Mouse (Mus musculus) MEL (cell line): ENCODE data around the gene Inpp4b. TPM values are rescaled to one million over a fixed set of nuclear protein-coding genes. Genes with fewer than 3 reads are reported as not detected.

Experiments
- DNase-seq: peaks from one replicate; pipeline ENCODE4 v3.0.0; 2011; ENCODE audit warnings: low read depth, low spot score
- H3K27ac ChIP-seq: 2 replicates; pipeline ENCODE4 v1.5.1; 2012; ENCODE audit warnings: low read depth, mild to moderate bottlenecking, control low read depth, low read length, moderate library complexity; ENCODE audit not compliant: control insufficient read depth
- H3K27me3 ChIP-seq, 2 experiments: fragments of 150-350 bp in 1 of 2; sonication (generic) in 1 of 2; 2 replicates each; pipeline ENCODE4 v1.6.1; 2012; ENCODE audit warnings: low read length in 2 of 2, mild to moderate bottlenecking in 2 of 2, improper control_type of control experiment in 1 of 2, moderate library complexity in 1 of 2; ENCODE audit not compliant: insufficient read depth in 2 of 2, control insufficient read depth in 1 of 2
- H3K36me3 ChIP-seq, 2 experiments: 2 replicates each; pipeline ENCODE4 v1.6.1; 2012 to 2014; ENCODE audit warnings: low read length in 2 of 2, improper control_type of control experiment in 1 of 2, inconsistent platforms in 1 of 2, mild to moderate bottlenecking in 1 of 2; ENCODE audit not compliant: insufficient read depth in 2 of 2, control insufficient read depth in 1 of 2
- H3K4me1 ChIP-seq, 2 experiments: fragments of 150-350 bp in 1 of 2; sonication (generic) in 1 of 2; 2 replicates each; pipeline ENCODE4 v1.6.1; 2012; ENCODE audit warnings: low read length in 2 of 2, improper control_type of control experiment in 1 of 2, mild to moderate bottlenecking in 1 of 2; ENCODE audit not compliant: insufficient read depth in 2 of 2, control insufficient read depth in 1 of 2
- H3K4me3 ChIP-seq, 2 experiments: fragments of 150-350 bp in 1 of 2; sonication (generic) in 1 of 2; 2 replicates each; pipeline ENCODE4 v1.5.1; 2012; ENCODE audit warnings: low read depth in 2 of 2, low read length in 2 of 2, mild to moderate bottlenecking in 2 of 2, moderate library complexity in 2 of 2, control low read depth in 1 of 2, improper control_type of control experiment in 1 of 2; ENCODE audit not compliant: control insufficient read depth in 1 of 2, insufficient read depth in 1 of 2
- H3K79me2 ChIP-seq: 2 replicates; pipeline ENCODE4 v1.6.1; 2012; ENCODE audit warnings: mild to moderate bottlenecking, low read length, moderate library complexity; ENCODE audit not compliant: control insufficient read depth, poor library complexity, insufficient read depth
- H3K9ac ChIP-seq: 2 replicates; pipeline ENCODE4 v1.6.1; 2012; ENCODE audit warnings: low read depth, mild to moderate bottlenecking, control low read depth, low read length, moderate library complexity; ENCODE audit not compliant: control insufficient read depth, poor library complexity, severe bottlenecking
- H3K9me3 ChIP-seq: fragments of 150-350 bp; sonication (generic); replicated peaks from 2 replicates; pipeline ENCODE4 v1.6.1; 2012; ENCODE audit warnings: mild to moderate bottlenecking, low read length, improper control_type of control experiment, moderate library complexity; ENCODE audit not compliant: insufficient read depth
- BHLHE40 ChIP-seq: IDR thresholded peaks from 2 replicates; pipeline ENCODE4 v1.6.1; 2012; ENCODE audit warnings: low read depth, mild to moderate bottlenecking, inconsistent platforms, low read length, improper control_type of control experiment, borderline replicate concordance
- E2F4 ChIP-seq: IDR thresholded peaks from 2 replicates; pipeline ENCODE4 v1.6.1; 2011; ENCODE audit warnings: low read depth, low read length, improper control_type of control experiment, borderline replicate concordance
- ETS1 ChIP-seq: IDR thresholded peaks from 2 replicates; pipeline ENCODE4 v1.6.1; 2012; ENCODE audit warnings: low read depth, mild to moderate bottlenecking, inconsistent platforms, low read length, improper control_type of control experiment, moderate library complexity
- JUND ChIP-seq: IDR thresholded peaks from 2 replicates; pipeline ENCODE4 v1.6.1; 2011; ENCODE audit warnings: low read depth, mild to moderate bottlenecking, improper control_type of control experiment, low read length
- KAT2A ChIP-seq: conservative IDR thresholded peaks from 2 replicates; pipeline ENCODE4 v1.6.1; 2012; ENCODE audit warnings: low read depth, low read length, improper control_type of control experiment, inconsistent platforms
- MAX ChIP-seq: IDR thresholded peaks from 2 replicates; pipeline ENCODE4 v1.6.1; 2011; ENCODE audit warnings: low read length, improper control_type of control experiment
- MEF2A ChIP-seq: IDR thresholded peaks from 2 replicates; pipeline ENCODE4 v1.6.1; 2014; ENCODE audit warnings: low read depth, mild to moderate bottlenecking, inconsistent platforms, low read length, improper control_type of control experiment; ENCODE audit not compliant: poor library complexity, insufficient replicate concordance, severe bottlenecking; ENCODE audit errors: extremely low read depth
- MXI1 ChIP-seq: IDR thresholded peaks from 2 replicates; pipeline ENCODE4 v1.6.1; 2011; ENCODE audit warnings: mild to moderate bottlenecking, low read depth, low read length, improper control_type of control experiment
- NELFE ChIP-seq: IDR thresholded peaks from 2 replicates; pipeline ENCODE4 v1.6.1; 2011; ENCODE audit warnings: low read depth, low read length, improper control_type of control experiment
- NRF1 ChIP-seq: IDR thresholded peaks from 2 replicates; pipeline ENCODE4 v1.6.1; 2014; ENCODE audit warnings: low read depth, mild to moderate bottlenecking, inconsistent platforms, low read length, improper control_type of control experiment, moderate library complexity; ENCODE audit not compliant: poor library complexity, insufficient read depth, severe bottlenecking
- POLR2AphosphoS5 ChIP-seq: IDR thresholded peaks from 2 replicates; pipeline ENCODE4 v1.6.1; 2012; ENCODE audit warnings: low read depth, borderline replicate concordance, mild to moderate bottlenecking, inconsistent platforms, low read length, moderate library complexity, mixed read lengths
- RAD21 ChIP-seq: IDR thresholded peaks from 2 replicates; pipeline ENCODE4 v1.6.1; 2011; ENCODE audit warnings: mild to moderate bottlenecking, low read depth, low read length, improper control_type of control experiment
- RCOR1 ChIP-seq: IDR thresholded peaks from 2 replicates; pipeline ENCODE4 v1.6.1; 2012; ENCODE audit warnings: low read depth, mild to moderate bottlenecking, inconsistent platforms, low read length, improper control_type of control experiment
- TAL1 ChIP-seq: IDR thresholded peaks from 2 replicates; pipeline ENCODE4 v1.6.1; 2012; ENCODE audit warnings: mild to moderate bottlenecking, inconsistent platforms, low read length, moderate library complexity, mixed read lengths
- TBP ChIP-seq: IDR thresholded peaks from 2 replicates; pipeline ENCODE4 v1.8.0; 2011; ENCODE audit warnings: low read depth, low read length, improper control_type of control experiment
- USF1 ChIP-seq: IDR thresholded peaks from 2 replicates; pipeline ENCODE4 v1.6.1; 2014; ENCODE audit warnings: low read depth, mild to moderate bottlenecking, inconsistent platforms, low read length, improper control_type of control experiment, moderate library complexity
- USF2 ChIP-seq, 2 experiments: IDR thresholded peaks; 2 replicates each; pipeline ENCODE4 v1.6.1; 2011 to 2012; ENCODE audit warnings: improper control_type of control experiment in 2 of 2, low read length in 2 of 2, borderline replicate concordance in 1 of 2, inconsistent platforms in 1 of 2, low read depth in 1 of 2, mild to moderate bottlenecking in 1 of 2; ENCODE audit not compliant: insufficient read depth in 1 of 2
- ZKSCAN1 ChIP-seq: IDR thresholded peaks from 2 replicates; pipeline ENCODE4 v1.6.1; 2012; ENCODE audit warnings: low read depth, mild to moderate bottlenecking, inconsistent platforms, low read length, improper control_type of control experiment, moderate library complexity
- ZMIZ1 ChIP-seq: IDR thresholded peaks from 2 replicates; pipeline ENCODE4 v1.6.1; 2012; ENCODE audit warnings: low read depth, mild to moderate bottlenecking, inconsistent platforms, low read length, improper control_type of control experiment, moderate library complexity
- polyA plus RNA-seq, 2 experiments: library from polyadenylated mRNA; stranded (reverse) in 1 of 2; unstranded in 1 of 2; fragments of >175 nt in 1 of 2; fragments of >200 nt in 1 of 2; gene quantifications; 2 replicates each; pipeline versions ENCODE4 v1.2.1 to v1.2.4; 2012; ENCODE audit warnings: low replicate concordance in 2 of 2, low read depth in 1 of 2; ENCODE audit not compliant: insufficient read length in 2 of 2, insufficient read depth in 1 of 2, missing spikeins in 1 of 2
- total RNA-seq: library from RNA; depleted of rRNA; stranded (reverse); fragments of 300-350 nt; gene quantifications from 2 replicates; pipeline ENCODE4 v1.2.3, GENCODE M21; 2012

Gene Inpp4b
- total and polyA plus RNA-seq, 3 experiments, result 12.3 to 26.9 (median 13.6) TPM

- Histone ChIP-seq H3K9me3 (no peaks in the 10 kb centered on the region), H3K27me3 (no peaks in the 10 kb centered on the region), H3K79me2 (no peaks in the 10 kb centered on the region), H3K4me1 (no peaks in the 10 kb centered on the region), H3K4me3 (no peak overlapping the region), H3K27ac (no peak overlapping the region), H3K36me3 (no peaks in the 10 kb centered on the region; a peak in 2 of 4 replicates), H3K9ac (no peak overlapping the region)
- TF ChIP-seq ETS1 (no peak), USF1 (no peak), TBP (no peak), KAT2A (no peak)
- no peak for DNase-seq
Observed at GRCm38 (mm10) chr8:81992966-81993365, 650.6 kb downstream of the Inpp4b start.

GRCm38 (mm10) chr8:81996239-81996638, 653.9 kb downstream of the Inpp4b start:
- H3K36me3 ChIP-seq, result no peaks in the 10 kb centered on the region; a peak in 2 of 4 replicates
- no peak for TF ChIP-seq MAX
- no peak for TF ChIP-seq NELFE
- TF ChIP-seq BHLHE40, result no peak
- no peak for TF ChIP-seq RCOR1
- TF ChIP-seq JUND, result no peak
- TF ChIP-seq KAT2A, result no peak
- TF ChIP-seq TBP, result no peak
- TF ChIP-seq ZKSCAN1, result no peak
- no peak for TF ChIP-seq ETS1
- no peak for TF ChIP-seq ZMIZ1
- no peak for TF ChIP-seq MXI1
- TF ChIP-seq USF2 (IDR thresholded peaks at IDR 0.05; ENCODE audit: borderline replicate concordance in 1 of 2, insufficient read depth in 1 of 2, low read depth in 1 of 2, low read length in 2 of 2), result no peak
- no peak for TF ChIP-seq POLR2AphosphoS5
- TF ChIP-seq E2F4, result no peak
- no peak for TF ChIP-seq USF1
- no peak for TF ChIP-seq MEF2A
- no peak for TF ChIP-seq RAD21
- no peak for TF ChIP-seq TAL1
- TF ChIP-seq NRF1, result no peak
- H3K4me1 ChIP-seq, result no peaks in the 10 kb centered on the region
- no peaks in the 10 kb centered on the region for H3K79me2 ChIP-seq
- H3K9ac ChIP-seq, result no peak overlapping the region
- no peak overlapping the region for H3K27ac ChIP-seq
- no peaks in the 10 kb centered on the region for H3K9me3 ChIP-seq
- no peak overlapping the region for H3K4me3 ChIP-seq
- no peaks in the 10 kb centered on the region for H3K27me3 ChIP-seq
- DNase-seq, result no peak
